Mouse (Mus musculus): ENCODE measurements around the gene Olfr1437.
"Not testable (repeated sequence)": the region's sequence is repeated elsewhere in the genome, so short reads cannot be mapped to it uniquely, and the experiment has no call there.

The Olfr1437 gene

DNA sequence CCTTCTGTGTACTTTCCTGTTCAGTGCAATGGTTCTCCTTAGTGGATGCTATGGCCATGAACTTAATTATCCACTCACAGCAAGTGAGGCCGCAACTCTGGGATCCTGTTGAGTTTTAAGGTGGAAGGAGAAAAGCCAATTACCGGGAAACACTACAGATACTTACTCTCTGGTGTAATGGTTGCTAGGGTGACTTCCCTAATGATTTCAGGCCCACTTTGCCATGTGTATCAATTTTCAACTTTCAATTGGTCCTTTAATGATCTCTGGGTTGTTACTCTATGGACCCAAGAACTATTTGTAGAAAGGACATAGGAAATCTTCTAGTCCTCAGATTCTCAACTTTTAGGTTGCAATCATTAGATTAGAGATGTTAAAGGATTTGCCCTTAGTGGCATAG, at the start of gene Olfr1437:
TSS of gene Olfr1437 (minus strand) at position 101 of the 400 bp plus-strand sequence.
- in situ Hi-C loops (cut with MboI) = no loop called here

DNA sequence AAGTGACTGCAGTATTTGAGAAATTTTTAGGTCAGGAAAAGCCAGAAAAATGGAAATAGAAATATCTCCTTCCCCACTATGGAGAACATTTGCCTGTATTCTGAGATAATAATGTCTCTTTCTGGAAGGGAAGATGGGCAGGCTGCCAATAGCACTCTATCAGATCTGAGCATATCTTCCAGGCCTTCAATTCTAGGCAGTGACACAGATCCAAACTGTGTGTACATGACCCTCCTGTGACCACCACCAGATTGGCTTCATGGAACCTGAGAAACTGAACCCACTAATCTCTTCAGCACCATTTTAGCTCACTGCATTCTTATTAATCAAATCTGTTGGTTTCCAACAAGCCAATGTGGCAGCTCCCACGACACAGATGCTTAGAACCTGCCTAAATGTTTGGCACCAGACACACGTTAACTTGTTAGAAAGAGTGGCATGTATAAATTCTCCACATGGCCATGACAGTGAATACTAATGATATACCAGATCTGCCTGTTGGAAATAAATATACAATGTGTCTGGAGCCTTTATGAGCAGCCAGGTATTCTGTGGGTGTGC, 49.6 kb upstream of the Olfr1437 start:
- in situ Hi-C loops (cut with MboI) = no loop called here

DNA sequence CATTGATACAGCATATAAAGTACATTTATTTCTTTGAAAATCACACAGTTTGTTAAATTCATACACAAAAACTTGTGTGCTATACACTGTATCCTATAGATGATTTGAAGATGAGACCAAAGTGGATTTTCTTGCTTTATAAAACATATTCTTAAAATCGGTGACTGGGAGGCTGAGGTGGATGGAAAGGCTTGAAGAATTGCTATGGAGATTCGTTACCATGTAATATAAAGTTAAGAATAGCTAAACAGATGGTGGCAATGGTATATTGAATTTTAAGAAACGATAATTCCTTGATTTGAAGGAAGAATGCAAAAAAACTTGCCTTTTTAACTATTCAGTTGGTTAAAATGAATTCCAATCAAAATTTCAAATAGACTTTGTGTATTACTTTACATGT, 48.1 kb upstream of the Olfr1437 start:
- in situ Hi-C loops (cut with MboI) = no loop called here

DNA sequence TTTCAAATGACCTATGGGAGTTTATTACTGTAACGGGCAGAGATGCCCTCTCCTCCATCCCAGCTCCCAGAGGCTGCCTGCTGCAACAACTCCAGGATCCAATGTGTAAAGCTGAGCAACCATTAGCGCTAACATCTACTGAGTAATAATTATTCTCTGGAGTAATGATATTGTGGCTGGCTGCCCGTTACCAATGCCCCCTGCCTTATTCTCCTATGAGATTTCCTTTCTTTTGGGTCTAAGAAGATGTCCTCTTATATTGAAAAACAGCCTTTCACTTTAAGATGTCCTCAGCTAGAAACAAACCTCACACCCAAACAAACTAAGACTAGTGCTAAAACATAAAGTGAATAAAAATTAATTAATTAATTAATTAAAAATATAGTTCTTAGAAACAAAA, 10.9 kb upstream of the Olfr1437 start, which contains the start of gene Olfr1438-ps1:
TSS of gene Olfr1438-ps1 (minus strand) at position 101 of the 400 bp plus-strand sequence.
- in situ Hi-C loops (cut with MboI) = no loop called here

DNA sequence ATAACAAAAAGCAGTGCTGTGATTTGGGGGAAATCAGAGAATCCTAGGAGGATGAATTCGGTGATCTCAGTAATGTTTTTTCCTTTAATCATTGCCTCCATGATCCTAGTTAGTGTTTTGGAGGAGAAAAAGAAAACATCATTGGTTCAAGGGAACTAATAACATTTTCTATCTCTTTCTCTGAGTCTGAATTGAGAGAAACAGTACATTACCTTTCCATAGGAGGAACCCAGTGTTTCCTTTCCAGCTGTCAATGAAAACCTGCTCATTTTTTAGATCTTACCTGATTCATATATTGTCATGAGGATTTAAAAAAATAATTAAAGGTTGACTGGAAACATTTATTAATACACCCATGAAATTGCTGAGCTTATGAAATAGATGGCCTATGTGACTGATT, 25.9 kb downstream of the Olfr1437 start, which contains the start of gene Olfr1436:
TSS of gene Olfr1436 (minus strand) at position 101 of the 400 bp plus-strand sequence.
- in situ Hi-C loops (cut with MboI) = not testable (repeated sequence)

DNA sequence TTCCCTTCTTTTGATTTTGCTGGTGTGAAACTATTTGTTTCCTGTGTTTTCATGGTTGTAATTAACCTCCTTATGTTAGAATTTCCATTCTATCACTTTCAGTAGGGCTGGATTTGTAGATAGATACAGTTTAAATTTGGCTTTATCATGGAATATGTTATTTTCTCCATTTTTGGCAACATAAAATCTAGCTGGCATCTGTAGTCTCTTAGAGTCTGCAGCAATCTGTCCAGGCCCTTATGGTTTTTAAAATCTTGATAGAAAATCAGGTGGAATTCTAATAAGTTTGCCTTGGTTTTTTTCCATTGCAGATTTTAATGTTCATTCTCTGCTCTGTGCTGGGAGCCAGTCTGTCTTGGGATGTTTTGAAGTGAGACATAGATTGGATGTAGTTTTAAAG, 31.9 kb downstream of the Olfr1437 start:
- in situ Hi-C loops (cut with MboI) = no loop called here

DNA sequence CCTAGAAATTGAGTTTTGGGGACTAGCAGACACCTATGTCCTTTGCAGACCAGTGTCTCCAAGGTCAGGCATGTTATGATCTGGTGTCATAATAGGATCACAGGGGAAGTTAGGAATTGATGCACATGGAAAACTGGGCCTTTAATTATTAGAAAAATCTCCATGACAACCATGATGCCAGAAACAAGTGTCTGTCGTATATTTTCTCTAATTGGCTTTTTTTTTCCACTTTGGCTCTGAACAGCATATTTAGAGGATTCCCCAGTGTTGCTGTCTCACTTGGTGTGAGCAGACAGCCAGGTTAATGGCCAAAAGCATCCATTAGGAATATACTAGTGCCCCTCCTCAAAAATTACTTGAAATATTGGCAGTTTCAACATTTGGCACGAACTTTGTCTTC, 45.3 kb downstream of the Olfr1437 start, which contains the start of gene Olfr1434:
TSS of gene Olfr1434 (plus strand) at position 301 of the 400 bp plus-strand sequence.
- in situ Hi-C loops (cut with MboI) = no loop called here

Data from mature B cell (primary cell).